Mouse (Mus musculus): ENCODE measurements at regions not wholly inside any gene's neighbourhood (a gene's known extent, or its start where the extent isn't known, plus 50 kb on each side); places are given as distances from the start of the nearest gene placed in this dataset.

DNA sequence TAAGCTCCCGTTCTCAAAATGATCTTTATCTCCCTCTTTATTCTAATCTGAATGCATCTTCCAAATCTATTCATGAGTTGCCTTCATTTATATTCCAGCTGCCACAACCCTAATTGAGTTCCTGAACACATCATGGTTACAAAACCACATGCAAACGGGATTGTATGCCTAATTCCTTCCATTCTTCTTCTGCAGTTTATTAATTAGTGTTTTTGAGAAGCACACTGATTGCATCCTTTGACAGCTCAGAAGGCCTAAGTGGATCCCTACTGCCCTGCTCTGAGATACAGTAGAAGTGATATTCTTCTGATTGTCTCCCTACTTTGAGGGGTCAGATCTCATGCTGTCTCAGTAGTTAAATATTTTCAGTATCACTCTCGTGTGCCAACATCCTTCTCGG lies 649.9 kb downstream of the Efnb2 start:
- TF ChIP-seq CTCF (IDR thresholded peaks at IDR 0.05) (no peak), EP300 (IDR thresholded peaks at IDR 0.05) (no peak)

Measured in lung, postnatal 0 days (tissue).